ENCODE assay signal across 12 mouse cellular contexts in genomic region chr3:157085180-157085579, GRCm38 (mm10).
"Had no signal": no experiment of that assay in that cellular context is flagged by ENCODE, and none has a peak within 500 bp of the region (broad histone marks: within the 10 kb centered on the region; RNA-seq: fewer than 3 reads in every experiment).

No protein-coding gene starts in this region.

- DNase-seq: left cerebral cortex, postnatal 4 days; lung, embryonic 14.5 days; lung, postnatal 10 days; lung, postnatal 4 days; midbrain, embryonic 14.5 days; thymus, postnatal 4 days had no signal

- H3K27ac ChIP-seq: kidney, postnatal 0 days; limb, embryonic 13.5 days; liver, embryonic 15.5 days; midbrain, embryonic 10.5 days; neural tube, embryonic 15.5 days had no signal

- H3K9ac ChIP-seq: limb, embryonic 13.5 days; liver, embryonic 15.5 days; lung, embryonic 14.5 days; neural tube, embryonic 15.5 days had no signal

- H3K36me3 ChIP-seq: limb, embryonic 13.5 days; liver, embryonic 15.5 days; midbrain, embryonic 10.5 days; neural tube, embryonic 15.5 days had no signal

- H3K4me3 ChIP-seq: limb, embryonic 13.5 days; liver, embryonic 15.5 days; midbrain, embryonic 10.5 days; myocyte; neural tube, embryonic 15.5 days had no signal

- H3K27me3 ChIP-seq: limb, embryonic 13.5 days; liver, embryonic 15.5 days; neural tube, embryonic 15.5 days had no signal

- H3K4me2 ChIP-seq: limb, embryonic 13.5 days; liver, embryonic 15.5 days; lung, embryonic 14.5 days; neural tube, embryonic 15.5 days had no signal

- H3K4me1 ChIP-seq: limb, embryonic 13.5 days; liver, embryonic 15.5 days; midbrain, embryonic 10.5 days; neural tube, embryonic 15.5 days had no signal

- H3K9me3 ChIP-seq: limb, embryonic 13.5 days; liver, embryonic 15.5 days; midbrain, embryonic 10.5 days; neural tube, embryonic 15.5 days had no signal
